Mouse (Mus musculus) stomach, postnatal 0 days (tissue): ENCODE measurements around the gene Clcn3.

Experiments
- CTCF ChIP-seq: IDR thresholded peaks from 2 replicates; pipeline ENCODE4 v1.5.1; 2016; ENCODE audit warnings: antibody characterized with exemption, low read depth, mild to moderate bottlenecking, moderate library complexity
- EP300 ChIP-seq: optimal IDR thresholded peaks from 2 replicates; pipeline ENCODE3; 2016; ENCODE audit warnings: antibody characterized with exemption

GRCm38 (mm10) chr8:60867468-60868115 lies 115.5 kb downstream of the Clcn3 start:
- no peak for TF ChIP-seq CTCF
- no peak for TF ChIP-seq EP300
